Mouse (Mus musculus) heart, adult 9 months (tissue): ENCODE data around the gene Zfp618.

Experiments
- DNase-seq, 2 experiments: peaks; one replicate each; pipeline ENCODE4 v3.0.0; 2022; ENCODE audit warnings: low spot score in 2 of 2

The Zfp618 gene

GRCm38 (mm10) chr4:62999321-62999720 lies 33.9 kb downstream of the Zfp618 start:
- no peak for DNase-seq

DNA sequence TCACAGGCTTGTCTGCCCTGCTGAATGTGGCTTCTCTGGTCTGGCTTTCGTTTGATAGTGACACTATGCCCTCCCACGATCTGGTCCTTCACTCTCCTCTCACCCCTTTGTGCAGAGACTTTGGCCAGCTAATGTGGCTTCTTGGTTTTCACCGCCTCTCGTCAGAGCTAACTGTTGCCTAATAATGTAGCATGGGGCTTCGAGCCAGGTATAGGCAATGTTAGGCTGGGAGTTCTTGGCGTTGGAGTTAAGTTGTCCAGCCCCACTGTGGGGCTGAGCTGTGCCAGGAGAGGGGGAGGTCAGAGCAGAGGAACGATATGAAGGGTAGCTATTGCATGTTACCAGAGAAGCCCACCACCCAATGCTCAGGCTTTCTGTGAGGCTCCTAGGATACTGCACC lies 34.5 kb downstream of the Zfp618 start:
- no peak for DNase-seq

DNA sequence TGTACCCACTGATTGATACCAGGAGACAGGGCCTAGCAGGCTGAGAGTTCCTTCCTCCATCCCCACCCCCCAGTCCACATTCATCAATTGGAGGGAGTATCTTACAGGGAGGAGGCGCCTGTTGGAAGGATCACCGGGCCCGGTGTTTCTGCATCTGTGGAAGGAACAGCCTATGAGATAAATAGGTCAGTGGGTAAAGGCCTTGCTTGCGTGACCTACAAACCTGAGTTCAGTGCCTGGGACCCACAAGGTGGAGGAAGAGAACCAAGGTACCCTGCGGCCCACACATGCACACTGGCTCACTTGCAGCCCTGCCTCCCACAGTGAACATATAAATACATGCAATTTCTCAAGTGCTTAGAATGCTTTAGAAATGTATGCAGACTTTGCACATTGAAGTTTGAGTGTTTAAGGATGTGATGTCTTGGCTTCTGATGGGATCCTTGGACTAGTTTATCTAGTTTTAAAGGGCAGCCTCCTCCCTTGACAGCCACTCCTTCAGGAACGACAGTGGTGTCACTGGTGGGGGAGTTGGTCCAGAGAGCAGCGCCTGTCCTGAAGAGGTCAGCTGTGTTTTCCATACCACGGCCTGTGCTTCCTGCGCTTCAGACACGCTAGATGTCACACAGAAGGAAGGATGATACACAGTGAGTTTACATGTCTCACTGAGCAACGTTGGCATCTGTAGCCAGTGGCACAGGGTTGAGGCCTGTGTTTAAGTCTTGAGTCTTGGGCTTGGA lies 35.1 kb downstream of the Zfp618 start:
- DNase-seq: no peak

- DNase-seq: no peak
These were observed 37.0 kb downstream of the Zfp618 start for GRCm38 (mm10) chr4:63002386-63002785.

DNA sequence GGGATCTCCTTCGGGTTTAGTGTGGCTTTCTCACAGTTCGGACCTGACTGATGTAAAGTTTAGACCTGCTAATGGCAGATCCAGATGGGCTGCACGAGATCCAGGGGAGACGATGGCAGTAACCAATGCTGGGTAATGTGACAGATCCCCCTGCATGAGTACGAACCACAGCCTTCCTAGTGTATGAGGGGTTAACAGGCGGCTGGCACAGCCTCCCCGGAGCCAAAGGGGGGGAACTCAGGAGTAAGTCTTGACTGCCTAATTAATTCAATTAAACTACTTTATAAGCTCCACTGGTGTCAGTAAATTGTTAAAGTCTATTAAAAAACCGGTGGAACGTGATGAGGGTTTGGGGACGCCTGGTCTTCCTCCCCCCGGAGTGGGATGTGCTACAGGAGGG lies 39.1 kb downstream of the Zfp618 start:
- DNase-seq: no peak

DNA sequence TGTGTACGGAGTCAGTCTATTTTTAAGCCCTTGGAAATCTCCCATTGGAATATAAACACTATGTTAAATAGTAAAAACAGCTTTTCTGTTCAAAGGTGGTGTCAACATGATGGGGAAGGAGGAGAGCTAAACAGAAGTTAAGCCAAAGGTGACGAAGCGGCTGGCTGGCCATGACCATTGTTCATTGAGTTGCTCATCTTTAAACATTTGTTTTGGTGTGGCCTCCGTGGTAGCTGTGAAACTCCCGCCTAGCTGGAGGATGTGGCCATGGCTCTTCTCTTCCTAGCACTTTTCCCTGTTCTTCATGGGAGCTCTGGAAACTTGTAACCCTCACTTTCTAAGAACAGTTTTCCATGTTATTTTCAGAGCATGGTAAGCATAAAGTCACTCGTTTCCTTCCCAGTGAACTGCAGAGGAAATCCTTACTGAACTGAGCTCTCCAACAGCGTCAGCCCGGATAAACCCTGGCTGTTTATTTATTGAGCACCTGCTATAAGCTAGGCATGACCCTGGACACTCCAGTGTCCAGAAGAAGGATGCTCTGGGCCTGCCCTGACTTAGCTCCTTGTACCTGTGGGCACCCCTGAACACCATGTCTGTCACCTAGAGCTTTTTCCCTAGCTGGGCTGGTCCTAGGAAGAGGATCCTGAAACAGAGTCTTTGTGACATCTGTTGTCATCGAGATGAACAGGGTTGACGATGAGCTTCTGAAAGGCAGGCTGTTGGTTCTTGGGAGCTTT lies 40.2 kb downstream of the Zfp618 start:
- DNase-seq: no peak

GRCm38 (mm10) chr4:63006198-63007155 lies 41.1 kb downstream of the Zfp618 start:
- no peak for DNase-seq

DNA sequence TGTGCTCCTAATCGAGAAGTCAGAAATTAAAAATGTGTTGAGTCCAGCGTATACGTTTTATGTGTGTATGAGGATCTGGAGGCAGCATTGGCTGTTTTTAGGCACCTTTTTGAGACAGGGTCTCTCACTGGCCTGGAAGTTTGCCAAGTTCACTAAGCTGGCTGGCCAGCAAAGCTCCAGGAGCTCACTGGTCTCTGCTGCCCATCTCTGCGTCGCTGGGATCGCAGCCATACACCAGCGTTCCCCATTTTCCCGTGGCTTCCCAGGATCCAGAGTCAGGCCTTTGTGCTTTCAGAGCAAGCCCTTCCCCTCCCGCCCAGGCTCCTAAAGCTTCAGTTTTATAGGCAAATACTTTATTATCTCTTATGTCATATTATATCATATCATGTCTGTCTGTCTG lies 42.8 kb downstream of the Zfp618 start:
- no peak for DNase-seq

- no peak for DNase-seq
These were observed 43.4 kb downstream of the Zfp618 start for GRCm38 (mm10) chr4:63008822-63009221.

GRCm38 (mm10) chr4:63009821-63010220 lies 44.4 kb downstream of the Zfp618 start:
- no peak for DNase-seq

DNA sequence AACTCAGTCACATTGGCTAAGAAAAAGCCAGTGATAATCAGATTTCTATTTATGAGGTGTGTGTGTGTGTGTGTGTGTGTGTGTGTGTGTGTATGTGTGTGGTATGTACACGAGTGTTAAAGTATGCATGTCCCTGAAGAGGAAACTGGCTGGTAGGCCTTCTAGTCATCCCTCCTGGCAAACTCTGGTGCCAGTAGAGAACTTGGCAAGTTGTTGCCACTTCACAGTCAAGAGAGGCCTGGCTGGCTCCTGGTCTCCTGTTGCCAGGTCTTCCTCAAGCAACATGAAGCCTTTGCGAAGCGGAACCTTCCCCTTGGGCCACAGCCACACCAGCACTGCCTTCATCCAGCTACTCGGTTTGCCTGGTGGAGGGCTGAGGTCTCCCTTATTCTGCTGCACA lies 44.9 kb downstream of the Zfp618 start:
- DNase-seq: peak; percentile 48 to 65

DNA sequence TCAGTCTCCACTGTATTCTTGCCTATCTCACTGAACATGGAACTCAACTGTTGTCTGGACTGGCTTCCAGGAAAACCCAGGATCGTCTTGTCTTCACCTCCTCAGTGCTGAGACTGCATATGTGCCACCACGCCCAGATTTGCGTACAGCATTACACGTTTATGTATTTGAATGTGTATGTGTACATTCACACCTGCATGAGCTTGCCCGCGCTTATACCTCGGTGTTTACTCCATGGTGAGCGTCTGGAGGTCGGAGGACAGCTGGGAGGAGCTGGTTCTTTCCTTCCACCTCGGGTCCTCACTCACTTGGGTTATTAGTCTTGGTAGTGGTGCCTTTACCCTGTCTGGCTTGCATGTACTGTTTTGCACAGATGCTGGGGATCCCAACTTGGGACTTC lies 53.2 kb downstream of the Zfp618 start:
- no peak for DNase-seq

DNA sequence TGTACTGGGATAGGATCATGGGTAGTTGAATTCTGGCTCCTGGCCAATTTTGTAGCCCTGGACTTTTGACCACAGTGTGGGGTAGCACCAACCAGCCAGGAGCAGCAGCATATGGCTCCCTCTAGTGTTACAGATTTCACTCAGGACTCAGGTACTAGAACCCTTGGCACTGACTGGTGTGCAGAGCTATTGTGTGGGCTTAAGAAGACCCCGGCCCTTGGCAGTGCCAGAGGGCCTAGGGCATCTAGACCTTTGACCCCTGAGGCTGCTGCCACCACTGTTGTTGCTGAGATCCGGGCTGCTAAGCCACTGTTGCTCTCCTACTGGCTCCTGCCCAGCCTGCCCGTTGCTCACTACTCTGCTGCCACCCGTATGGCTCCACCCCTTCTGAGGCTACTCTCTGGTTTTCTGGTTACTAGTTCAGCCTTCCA lies 54.1 kb downstream of the Zfp618 start:
- no peak for DNase-seq

GRCm38 (mm10) chr4:63021034-63021700 lies 55.8 kb downstream of the Zfp618 start:
- peak; percentile 10 to 14 for DNase-seq

DNA sequence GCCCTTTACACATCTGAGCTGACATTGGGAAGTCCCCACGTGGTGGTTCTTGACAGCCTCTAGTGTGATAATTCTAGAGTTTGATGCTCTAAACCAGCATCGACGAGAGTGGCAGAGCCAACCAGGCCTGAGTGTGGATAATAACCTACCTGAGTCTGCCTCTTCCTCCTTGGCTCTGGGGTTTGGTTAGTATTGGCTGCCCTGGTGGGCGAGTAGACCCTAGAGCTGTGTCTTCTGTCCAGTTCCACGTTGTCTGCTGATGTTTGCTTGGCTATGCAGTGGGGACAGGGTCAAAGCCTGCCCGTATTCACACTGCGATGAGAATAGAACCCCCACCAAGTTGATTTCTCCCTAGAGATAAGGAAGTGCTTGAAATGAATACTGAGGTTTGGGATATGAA lies 58.1 kb downstream of the Zfp618 start:
- DNase-seq: no peak

DNA sequence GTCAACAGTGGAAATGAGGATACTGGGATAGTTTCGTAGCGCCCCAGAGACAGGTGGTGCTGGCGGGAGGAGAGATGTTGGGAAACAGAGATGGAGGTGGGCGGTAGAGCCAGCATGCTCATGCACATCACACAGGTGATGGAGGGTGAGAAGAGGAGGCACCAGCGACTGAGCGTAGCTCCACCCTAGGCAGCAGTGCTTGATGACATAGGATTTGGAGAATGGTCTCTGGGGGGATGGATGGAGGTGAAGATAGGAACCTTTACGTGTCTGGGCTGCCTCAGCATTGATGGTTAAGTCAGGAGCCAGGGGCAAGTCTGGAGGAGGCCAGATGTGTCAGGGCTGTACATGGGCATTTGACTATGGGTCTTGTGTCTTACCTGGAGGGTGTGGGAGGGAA lies 58.7 kb downstream of the Zfp618 start:
- no peak for DNase-seq

DNA sequence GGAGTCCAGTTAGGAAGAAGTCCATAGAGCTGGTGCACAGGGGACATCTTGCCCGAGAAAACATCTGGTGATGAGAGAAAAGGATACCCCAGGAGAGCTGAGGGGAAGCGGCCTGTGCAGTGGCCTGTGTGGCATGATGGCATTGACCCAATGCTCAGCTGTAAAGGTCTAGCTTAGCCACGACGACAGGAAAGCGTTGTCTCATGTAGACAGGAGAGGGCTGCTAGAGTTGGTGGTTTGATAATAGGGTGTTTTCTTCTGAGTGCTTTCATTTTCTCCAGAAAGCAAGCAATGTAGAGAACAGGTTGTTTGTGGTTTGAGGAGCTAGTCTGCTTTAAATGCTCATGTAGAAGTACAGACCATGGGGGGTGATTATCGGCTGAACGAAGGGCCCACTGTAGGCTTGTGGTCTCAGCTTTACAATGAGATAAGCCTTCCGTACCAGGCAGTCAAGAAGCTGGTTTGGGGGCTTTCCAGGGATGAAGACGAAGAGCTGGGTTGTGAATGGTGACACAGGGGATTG lies 59.4 kb downstream of the Zfp618 start:
- DNase-seq: no peak

DNA sequence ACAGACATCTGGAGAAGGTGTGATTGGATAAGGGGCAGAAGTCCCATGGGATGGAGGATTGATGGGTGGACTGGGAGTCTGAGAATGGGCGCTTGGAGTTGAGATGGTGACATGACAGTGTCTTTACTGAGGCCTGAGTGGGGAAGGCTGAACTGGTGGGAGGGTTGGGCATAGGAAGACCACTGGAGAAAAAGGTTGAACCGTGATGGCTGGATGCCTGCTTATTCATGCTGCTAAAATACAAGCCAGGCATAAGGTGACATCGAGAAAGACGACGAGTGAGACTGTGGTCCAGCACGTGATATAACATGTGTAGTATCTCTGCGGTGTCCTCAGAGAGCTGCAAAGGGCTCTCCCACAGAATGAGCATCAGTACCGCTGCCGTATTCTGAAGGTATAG lies 59.9 kb downstream of the Zfp618 start:
- no peak for DNase-seq

DNA sequence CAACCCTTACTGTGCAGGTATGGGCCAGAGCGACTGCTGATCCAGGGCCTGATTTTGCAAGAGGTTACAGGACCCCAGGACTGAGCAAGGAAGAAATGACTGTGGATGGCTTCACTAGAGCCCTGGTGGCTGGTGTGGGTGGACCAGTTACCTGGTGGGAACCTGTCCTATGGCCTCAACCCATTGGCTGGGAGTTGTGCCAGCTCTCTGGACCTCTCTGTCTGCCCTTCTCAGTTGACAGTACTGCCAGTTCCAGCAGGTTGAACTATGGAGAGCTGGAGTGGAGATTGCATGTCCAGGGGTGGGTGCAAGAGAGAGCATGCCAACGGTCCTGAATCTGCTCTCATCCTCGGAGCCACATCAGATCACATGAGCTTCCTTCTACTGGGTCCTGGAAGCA lies 60.9 kb downstream of the Zfp618 start:
- DNase-seq: no peak

DNA sequence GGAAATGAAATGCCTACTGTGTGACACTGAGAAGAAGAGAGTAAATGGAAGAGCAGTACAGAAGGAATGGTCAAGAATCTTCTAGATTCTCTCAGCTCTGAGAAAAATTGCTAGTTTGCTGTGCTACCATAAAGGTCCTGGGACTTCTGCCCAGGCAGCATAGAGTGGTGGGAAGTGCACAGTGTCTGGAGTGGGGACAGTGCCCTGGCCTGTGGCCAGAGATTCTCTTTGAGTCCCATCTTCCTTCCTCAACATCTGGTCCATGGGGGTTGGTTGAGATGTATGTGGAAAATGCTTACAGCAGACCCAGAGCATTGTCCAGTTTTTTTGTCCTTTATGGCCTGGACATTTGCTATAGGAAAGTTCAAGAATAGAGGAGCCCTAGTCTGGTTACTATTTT lies 62.1 kb downstream of the Zfp618 start:
- DNase-seq: no peak

GRCm38 (mm10) chr4:63030157-63030556 lies 64.8 kb downstream of the Zfp618 start:
- DNase-seq: no peak
